Mouse (Mus musculus) layer of hippocampus, adult 11-12 months (tissue): ENCODE data around the gene Rnf169.

Source experiments
- DNase-seq: peaks from one replicate; pipeline ENCODE4 v3.0.0; 2022; ENCODE audit warnings: low spot score

The Rnf169 gene

DNA sequence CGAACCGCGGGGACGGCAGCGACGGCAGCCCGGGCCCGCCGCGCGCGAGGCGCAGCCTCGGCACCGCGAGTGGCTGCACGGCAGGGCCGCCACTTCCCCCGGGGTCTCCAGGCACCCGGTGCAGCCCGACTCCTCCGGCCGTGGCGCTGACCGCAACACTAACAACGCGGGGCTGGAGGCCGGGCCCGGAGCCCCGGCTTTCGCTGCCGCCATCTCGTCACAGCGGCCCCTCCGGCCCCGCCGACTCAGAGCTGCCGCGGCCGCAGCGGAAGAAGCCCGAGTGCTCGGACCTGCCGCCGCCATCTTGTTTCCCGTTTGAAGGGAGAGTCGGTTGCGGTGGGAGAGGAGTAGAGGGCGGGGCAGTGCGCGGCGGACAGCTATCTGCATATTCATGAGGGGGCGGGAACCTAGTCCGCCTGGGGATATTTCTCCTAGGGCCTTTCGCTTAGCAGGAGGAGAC lies at the start of gene Rnf169:
TSS of gene Rnf169 (minus strand) at position 317 of the 460 bp plus-strand sequence.
- DNase-seq: peak; percentile 92

DNA sequence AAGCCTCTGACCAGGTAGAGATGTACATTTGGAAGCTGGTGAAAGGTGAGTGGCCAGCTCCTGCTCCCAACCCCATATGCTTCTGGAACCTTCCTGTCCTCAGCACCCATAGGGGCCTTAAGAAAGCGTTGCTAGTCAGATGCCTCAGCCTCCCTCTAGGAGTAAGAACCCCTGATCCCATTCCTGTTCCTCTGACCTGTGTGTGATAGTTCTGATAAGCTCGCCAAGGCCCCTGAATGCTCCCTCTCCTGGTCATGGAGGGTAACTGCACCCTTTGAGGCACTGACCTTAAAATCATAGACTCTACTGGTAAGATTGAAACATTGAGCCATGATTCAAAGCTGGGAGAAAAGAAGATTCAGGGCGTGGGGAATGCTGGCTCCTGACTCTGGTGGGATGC lies 49.1 kb upstream of the Rnf169 start:
- DNase-seq: no peak

- no peak for DNase-seq
Measured at GRCm38 (mm10) chr7:100027353-100027752, 47.1 kb upstream of the Rnf169 start.

DNA sequence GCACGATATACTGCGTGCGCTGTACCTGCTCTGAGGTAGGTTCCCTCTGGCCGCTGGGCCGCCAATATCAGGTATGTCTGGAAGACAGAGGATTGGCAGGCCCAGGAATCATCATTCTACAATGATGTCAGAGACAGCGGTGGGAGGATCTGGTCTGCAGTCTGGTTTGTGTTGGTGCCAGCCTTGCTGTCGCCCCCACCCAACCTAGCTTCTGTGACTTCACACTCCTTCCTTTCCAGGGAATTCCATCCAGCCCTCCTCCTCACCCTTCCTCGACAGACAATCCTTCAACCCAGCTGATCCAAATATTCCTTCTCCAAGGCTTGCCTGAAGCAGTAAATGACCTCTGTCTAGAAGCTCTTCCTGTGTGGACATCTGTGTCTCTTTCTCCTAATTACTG lies 36.8 kb upstream of the Rnf169 start:
- DNase-seq: no peak

DNA sequence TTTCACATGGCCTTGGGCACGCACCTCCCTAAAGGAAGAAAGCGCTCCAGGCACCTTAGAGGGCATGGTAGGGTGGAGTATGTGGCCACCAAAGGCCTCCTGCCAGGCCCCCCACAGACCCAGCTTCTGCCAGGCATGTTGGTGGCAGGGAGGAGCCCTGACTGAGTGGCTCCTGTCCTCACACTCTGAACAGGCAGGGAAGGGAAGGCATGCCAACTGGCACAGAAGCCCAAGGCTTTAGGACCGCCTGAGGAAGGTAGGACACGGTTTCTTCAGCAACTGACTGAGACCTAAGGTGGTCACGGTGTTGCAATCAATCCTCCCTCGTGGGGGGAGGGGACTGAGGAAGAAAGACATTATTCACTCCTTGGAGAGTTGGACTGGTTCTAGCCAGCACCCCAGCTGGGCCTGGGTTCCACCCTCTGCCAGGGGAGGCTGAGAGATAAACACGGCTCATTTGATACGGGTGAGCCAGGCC lies 33.9 kb upstream of the Rnf169 start:
- no peak for DNase-seq

DNA sequence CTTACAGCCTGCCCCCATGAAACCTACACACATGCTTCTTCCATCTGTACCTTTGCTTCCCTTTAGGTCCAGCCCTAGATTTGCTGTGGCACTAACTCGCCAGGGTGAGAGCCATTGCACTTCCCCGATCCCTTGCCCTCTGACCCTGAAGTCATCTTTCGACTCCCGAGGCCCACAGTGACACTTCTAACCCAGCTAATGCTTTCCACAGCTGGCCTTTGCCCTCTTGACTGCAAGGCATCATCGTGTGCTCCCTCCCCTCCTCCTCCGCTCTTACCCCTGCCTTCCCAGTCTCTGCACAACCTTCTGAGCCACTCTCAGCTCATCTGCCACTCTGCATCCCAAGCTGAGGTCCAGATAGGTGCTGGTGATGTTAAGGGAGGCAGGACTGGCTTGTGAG lies 32.3 kb upstream of the Rnf169 start:
- no peak for DNase-seq

DNA sequence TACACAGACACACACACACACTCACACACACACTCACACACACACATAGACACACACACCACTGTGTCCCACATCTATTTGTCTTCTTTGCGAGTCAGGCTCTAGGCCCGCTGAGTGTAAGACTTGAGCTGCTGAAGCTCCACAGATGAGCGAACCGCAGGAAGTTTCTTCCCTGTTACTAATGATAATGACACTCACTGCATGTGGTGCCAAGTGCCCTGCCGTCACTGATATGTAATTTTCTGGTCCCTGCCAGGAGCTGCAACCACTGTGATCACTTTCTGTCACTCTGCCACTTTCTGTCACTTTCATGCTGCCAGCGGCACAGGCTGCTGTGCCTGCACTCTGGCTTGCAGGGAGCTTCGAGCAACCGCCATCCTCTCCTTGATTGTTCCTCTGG lies 31.8 kb upstream of the Rnf169 start:
- DNase-seq: no peak

DNA sequence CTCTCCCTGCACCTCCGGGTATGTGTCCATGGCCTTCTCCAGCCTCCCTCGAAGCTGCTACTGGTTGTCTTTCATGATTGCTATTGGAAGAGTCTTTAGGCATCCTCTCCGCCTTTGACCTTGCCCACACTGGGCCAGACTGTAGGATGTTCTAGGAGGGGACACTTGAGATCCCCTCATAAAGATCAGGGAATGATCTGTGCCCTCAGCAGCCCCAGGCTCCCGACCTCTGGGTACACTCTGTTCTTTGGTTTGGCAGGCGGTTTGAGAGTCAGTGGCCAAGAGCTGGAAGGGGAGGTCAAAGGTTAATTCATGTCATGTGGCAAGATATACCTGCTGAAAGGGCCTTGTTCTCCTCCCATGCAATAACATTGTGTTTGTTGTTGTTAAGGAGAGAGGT lies 30.5 kb upstream of the Rnf169 start:
- DNase-seq: no peak

DNA sequence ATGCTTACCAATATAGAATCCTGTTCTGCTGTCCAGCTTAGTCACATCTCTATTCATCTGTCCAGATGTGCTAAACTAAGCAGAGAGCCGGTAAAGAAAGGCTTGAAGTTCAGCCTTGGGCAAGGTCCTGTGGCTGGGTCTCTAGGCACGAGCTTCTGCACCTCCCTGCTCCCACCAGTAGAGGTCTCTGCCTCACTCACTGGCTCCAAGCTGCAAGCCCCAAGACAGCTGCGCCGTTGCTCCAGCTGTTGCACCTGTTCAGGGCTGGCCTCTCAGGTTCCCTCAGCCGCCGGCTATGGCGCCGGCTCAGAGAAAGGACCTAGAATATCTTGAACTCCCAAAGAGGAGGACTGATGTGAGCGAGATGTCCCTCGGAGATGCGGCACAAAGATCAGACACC lies 29.4 kb upstream of the Rnf169 start:
- peak; percentile 68 for DNase-seq

- DNase-seq: no peak
Measured at GRCm38 (mm10) chr7:100008765-100009164, 28.5 kb upstream of the Rnf169 start.

GRCm38 (mm10) chr7:100006411-100006810 lies 26.2 kb upstream of the Rnf169 start:
- no peak for DNase-seq

DNA sequence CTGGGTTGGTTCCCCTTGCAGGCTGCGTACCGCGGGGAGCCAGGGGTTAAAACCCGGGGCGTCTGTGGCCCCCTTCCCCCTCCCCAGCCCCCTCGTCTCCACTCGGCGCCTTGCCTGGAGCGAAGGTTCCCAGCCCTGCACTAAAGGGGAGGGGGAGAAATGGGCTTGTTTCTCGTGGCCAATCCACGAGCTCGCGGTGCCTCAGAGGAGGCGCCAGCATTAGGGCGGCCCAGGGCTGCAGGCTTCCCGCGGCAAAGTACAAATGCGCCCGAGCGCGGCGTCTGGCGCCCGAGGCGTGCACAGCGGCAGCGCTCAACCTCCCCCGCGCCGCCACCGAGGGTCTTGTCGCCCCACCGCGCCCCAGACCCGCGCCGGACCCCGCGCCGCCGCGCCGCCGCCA lies 25.5 kb upstream of the Rnf169 start, which contains the start of gene Chrdl2:
TSS of gene Chrdl2 (plus strand) at position 383 of the 400 bp plus-strand sequence.
- DNase-seq: no peak

- no peak for DNase-seq
Measured at GRCm38 (mm10) chr7:100003781-100004180, 23.5 kb upstream of the Rnf169 start.

DNA sequence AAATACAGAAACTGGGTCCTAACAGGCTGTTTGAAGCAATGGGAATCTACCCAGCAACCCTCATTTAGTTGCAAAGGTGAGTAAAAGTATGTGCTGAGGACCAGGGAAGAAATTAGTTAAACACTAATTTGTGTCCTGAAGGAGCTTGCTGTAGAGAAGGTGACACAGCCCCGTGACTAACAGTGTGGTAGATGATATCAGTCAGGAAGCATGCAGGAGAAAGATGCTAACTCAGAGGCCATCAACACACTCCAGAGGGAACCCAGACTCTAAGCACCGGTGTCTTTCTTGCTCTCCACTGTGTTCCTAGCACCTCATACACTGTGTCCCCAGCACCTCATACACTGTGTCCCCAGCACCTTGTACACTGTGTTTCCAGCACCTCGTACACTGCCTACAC lies 18.4 kb upstream of the Rnf169 start:
- DNase-seq: no peak

DNA sequence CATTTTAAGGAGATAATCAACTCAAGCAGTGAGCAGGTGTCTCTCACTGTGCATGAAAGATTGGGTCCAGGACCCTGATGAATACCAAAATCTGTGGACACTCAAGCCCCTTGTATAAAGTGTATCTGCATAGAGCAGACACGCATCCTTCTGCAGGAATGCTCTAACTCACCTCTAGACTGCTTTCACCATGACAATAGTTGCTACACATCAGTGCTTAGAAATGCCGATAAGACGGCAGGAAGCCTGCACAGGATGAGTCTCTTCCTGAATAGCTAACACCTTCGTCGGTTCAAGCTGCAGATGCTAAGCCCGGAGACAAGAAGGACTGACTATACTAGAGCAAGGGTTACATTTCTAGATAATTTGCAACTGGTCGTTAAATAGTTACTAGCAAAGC lies 14.9 kb upstream of the Rnf169 start:
- no peak for DNase-seq

DNA sequence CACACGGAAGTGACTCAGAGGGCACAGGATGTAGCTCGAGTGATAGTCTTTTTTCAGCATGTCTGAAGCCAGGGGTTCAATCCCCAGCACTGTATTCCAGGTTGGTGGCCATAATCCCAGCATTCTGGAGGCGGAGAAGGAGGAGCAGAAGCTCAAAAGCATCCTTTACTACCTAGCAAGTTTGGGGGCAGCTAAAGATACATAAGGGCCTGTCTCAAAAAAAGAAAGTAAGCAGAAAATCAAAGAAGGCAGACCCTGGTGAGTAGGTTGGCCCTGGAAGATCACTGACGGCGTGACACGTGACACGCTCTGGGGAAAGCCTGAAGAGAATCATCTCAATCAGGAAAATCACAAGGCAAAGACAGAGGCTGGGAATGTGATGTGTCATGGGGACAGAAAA lies 12.9 kb upstream of the Rnf169 start:
- no peak for DNase-seq

DNA sequence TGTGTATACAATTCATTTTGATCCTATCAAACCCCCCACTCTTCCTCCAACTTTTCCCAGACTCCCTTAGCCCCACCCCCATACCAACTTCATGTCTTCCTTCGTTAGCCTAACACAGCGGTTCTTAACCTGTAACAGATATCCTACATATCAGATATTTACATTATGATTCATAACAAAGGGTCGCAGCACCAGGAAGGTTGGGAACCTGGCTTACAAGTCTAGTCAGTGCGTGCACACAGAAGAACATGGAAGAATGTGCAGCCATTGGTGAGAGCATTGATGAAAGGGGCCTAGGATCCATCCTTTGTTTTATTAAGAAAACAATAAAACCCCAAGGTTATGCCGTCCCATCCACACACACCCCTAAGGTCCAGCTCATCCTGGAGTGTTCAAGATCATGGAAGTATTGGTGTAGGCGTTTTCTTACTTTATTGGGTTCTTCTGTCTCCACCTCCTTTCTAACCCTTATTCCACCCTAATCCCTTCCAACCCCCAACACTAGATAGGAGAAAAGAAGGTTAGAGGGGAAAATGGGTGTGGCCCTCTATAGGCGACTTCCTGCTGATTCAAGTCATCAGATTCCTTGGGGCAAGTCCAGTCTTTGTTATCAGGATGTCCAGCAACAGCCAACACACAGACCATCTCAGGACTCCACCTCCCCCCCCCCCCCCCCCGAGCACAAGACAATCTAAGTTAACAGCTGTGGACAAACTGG lies 10.9 kb upstream of the Rnf169 start:
- DNase-seq: no peak

GRCm38 (mm10) chr7:99989844-99990760 lies 9.9 kb upstream of the Rnf169 start:
- DNase-seq: no peak

GRCm38 (mm10) chr7:99988725-99989124 lies 8.5 kb upstream of the Rnf169 start:
- DNase-seq: peak; percentile 79

DNA sequence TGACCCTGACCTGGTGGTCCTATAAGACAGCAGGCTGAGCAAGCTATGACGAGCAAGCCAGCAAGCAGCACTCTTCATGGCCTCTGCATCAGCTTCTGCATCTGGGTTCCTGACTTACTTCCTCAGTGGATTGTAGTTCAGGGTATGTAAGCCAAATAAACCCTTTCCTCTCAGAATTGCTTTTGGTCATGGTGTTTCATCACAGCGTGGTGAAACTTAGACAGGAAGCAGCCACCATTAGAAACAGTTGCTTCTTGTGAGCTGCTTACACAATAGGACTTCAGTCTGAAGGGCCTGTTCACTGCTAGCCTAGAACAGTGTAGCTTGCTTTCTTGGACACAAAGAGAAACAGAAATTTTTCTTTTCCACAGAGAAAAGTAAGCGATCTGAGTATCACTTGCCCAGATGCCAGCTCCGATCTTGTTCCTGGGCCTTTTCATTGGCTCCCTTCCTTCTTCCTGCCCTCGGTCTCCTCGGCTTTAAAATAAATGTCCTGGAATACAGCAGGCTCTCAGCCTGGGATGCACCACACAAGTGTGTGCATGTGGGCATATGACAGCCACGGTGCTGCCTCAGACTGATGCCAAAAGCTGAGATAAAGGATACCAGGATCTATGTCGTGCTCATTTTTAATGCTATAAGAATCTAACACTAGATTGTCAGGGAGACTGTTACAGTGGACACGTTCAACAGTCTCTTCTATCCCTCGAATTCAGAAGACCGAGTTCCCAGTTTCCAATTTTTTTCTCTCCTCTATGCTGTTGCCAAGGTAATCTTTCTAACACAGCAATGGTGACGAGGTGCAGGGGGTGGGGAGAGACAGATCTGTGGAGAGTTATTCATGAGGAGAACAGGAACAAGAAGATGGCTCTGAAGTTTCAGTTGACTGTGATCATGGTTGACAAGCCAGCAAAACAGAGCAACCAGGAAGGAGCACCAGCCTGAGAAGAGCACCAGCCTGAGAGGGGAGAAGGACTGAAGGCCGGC lies 2.3 kb upstream of the Rnf169 start:
- DNase-seq: peak; percentile 50

- peak; percentile 68 for DNase-seq
Measured at GRCm38 (mm10) chr7:99981311-99981710, 1.1 kb upstream of the Rnf169 start.
